Mouse (Mus musculus) CH12.LX (cell line): ENCODE results near the gene Mllt11. TPM values are rescaled to one million over a fixed set of nuclear protein-coding genes. Genes with fewer than 3 reads are reported as not detected.

Experiments used
- DNase-seq: peaks from one replicate; pipeline ENCODE4 v3.0.0-alpha.2; 2013; ENCODE audit errors: extremely low read depth
- H3K27ac ChIP-seq: 2 replicates; pipeline ENCODE4 v1.5.1; 2012; ENCODE audit warnings: low read depth, mild to moderate bottlenecking, control low read depth, moderate library complexity; ENCODE audit not compliant: insufficient read depth
- H3K27me3 ChIP-seq: replicated peaks from 2 replicates; pipeline ENCODE3; 2012; ENCODE audit warnings: inconsistent platforms
- H3K36me3 ChIP-seq, 2 experiments: replicated peaks in 1 of 2; 2 replicates each; pipeline versions ENCODE3 to v1.6.1; 2012; ENCODE audit warnings: inconsistent platforms in 1 of 2, low read length in 1 of 2, mild to moderate bottlenecking in 1 of 2, mixed read lengths in 1 of 2, moderate library complexity in 1 of 2; ENCODE audit not compliant: control insufficient read depth in 1 of 2, insufficient read depth in 1 of 2
- H3K4me1 ChIP-seq, 2 experiments: 2 replicates each; pipeline ENCODE4 v1.6.1; 2012; ENCODE audit warnings: inconsistent platforms in 1 of 2, moderate library complexity in 1 of 2; ENCODE audit not compliant: insufficient read depth in 2 of 2, control insufficient read depth in 1 of 2
- H3K4me2 ChIP-seq: 2 replicates; pipeline ENCODE4 v1.6.1; 2012; ENCODE audit warnings: low read depth, mild to moderate bottlenecking, control low read depth; ENCODE audit not compliant: poor library complexity, insufficient read depth, severe bottlenecking
- H3K4me3 ChIP-seq, 3 experiments: fragments of 150-350 bp in 1 of 3; sonication (generic) in 1 of 3; replicated peaks in 1 of 3; 2 replicates each; pipeline versions ENCODE3 to v1.5.1; 2011 to 2012; ENCODE audit warnings: low read depth in 2 of 3, low read length in 2 of 3, mild to moderate bottlenecking in 2 of 3, moderate library complexity in 2 of 3, control low read depth in 1 of 3, improper control_type of control experiment in 1 of 3, inconsistent platforms in 1 of 3, mixed read lengths in 1 of 3; ENCODE audit not compliant: poor library complexity in 1 of 3
- H3K79me2 ChIP-seq: replicated peaks from 2 replicates; pipeline ENCODE4 v1.6.1; 2012; ENCODE audit warnings: mild to moderate bottlenecking, moderate library complexity; ENCODE audit not compliant: control insufficient read depth, poor library complexity, insufficient read depth, severe bottlenecking; ENCODE audit errors: extremely low read depth
- H3K9ac ChIP-seq: 2 replicates; pipeline ENCODE4 v1.6.1; 2012; ENCODE audit warnings: low read depth, mild to moderate bottlenecking, control low read depth, moderate library complexity; ENCODE audit not compliant: insufficient read depth
- H3K9me3 ChIP-seq: replicated peaks from 2 replicates; pipeline ENCODE3; 2012; ENCODE audit warnings: low read length, inconsistent platforms, mixed read lengths
- CHD1 ChIP-seq: IDR thresholded peaks from 2 replicates; pipeline ENCODE4 v1.6.1; 2012; ENCODE audit warnings: low read depth, low read length, improper control_type of control experiment, inconsistent platforms
- ETS1 ChIP-seq: conservative IDR thresholded peaks from 2 replicates; pipeline ENCODE4 v1.6.1; 2012; ENCODE audit warnings: low read depth, mild to moderate bottlenecking, inconsistent platforms, low read length, improper control_type of control experiment, moderate library complexity
- HCFC1 ChIP-seq: IDR thresholded peaks from 2 replicates; pipeline ENCODE4 v1.6.1; 2012; ENCODE audit warnings: low read depth, mild to moderate bottlenecking, inconsistent platforms, low read length, improper control_type of control experiment
- IRF4 ChIP-seq: IDR thresholded peaks from 2 replicates; pipeline ENCODE4 v1.6.1; 2014; ENCODE audit warnings: low read depth, mild to moderate bottlenecking, inconsistent platforms, low read length, improper control_type of control experiment
- JUN ChIP-seq: IDR thresholded peaks from 2 replicates; pipeline ENCODE4 v1.6.1; 2011; ENCODE audit warnings: low read depth, mild to moderate bottlenecking, low read length, improper control_type of control experiment, moderate library complexity; ENCODE audit not compliant: insufficient read depth
- JUND ChIP-seq: conservative IDR thresholded peaks from 2 replicates; pipeline ENCODE4 v1.6.1; 2011; ENCODE audit warnings: low read depth, low read length, improper control_type of control experiment
- MAFK ChIP-seq: IDR thresholded peaks from 2 replicates; pipeline ENCODE4 v1.6.1; 2011; ENCODE audit warnings: low read length, improper control_type of control experiment; ENCODE audit not compliant: insufficient replicate concordance
- MAX ChIP-seq: IDR thresholded peaks from 2 replicates; pipeline ENCODE4 v1.6.1; 2011; ENCODE audit warnings: low read length, improper control_type of control experiment
- MAZ ChIP-seq: IDR thresholded peaks from 2 replicates; pipeline ENCODE4 v1.6.1; 2012; ENCODE audit warnings: low read depth, mild to moderate bottlenecking, inconsistent platforms, low read length, improper control_type of control experiment, moderate library complexity
- MEF2A ChIP-seq: IDR thresholded peaks from 2 replicates; pipeline ENCODE4 v1.6.1; 2014; ENCODE audit warnings: low read depth, mild to moderate bottlenecking, inconsistent platforms, low read length, improper control_type of control experiment, borderline replicate concordance
- MXI1 ChIP-seq: IDR thresholded peaks from 2 replicates; pipeline ENCODE4 v1.6.1; 2011; ENCODE audit warnings: mild to moderate bottlenecking, low read depth, low read length, improper control_type of control experiment
- NELFE ChIP-seq: IDR thresholded peaks from 2 replicates; pipeline ENCODE4 v1.6.1; 2011; ENCODE audit warnings: low read depth, low read length, improper control_type of control experiment
- NRF1 ChIP-seq: IDR thresholded peaks from 2 replicates; pipeline ENCODE4 v1.6.1; 2014; ENCODE audit warnings: low read depth, mild to moderate bottlenecking, inconsistent platforms, low read length, improper control_type of control experiment, moderate library complexity
- PAX5 ChIP-seq: IDR thresholded peaks from 2 replicates; pipeline ENCODE4 v1.6.1; 2012; ENCODE audit warnings: low read length, inconsistent platforms, mixed read lengths
- RCOR1 ChIP-seq: conservative IDR thresholded peaks from 2 replicates; pipeline ENCODE4 v1.6.1; 2012; ENCODE audit warnings: low read depth, mild to moderate bottlenecking, inconsistent platforms, low read length, improper control_type of control experiment
- SIN3A ChIP-seq: IDR thresholded peaks from 2 replicates; pipeline ENCODE4 v1.6.1; 2012; ENCODE audit warnings: low read length, improper control_type of control experiment, inconsistent platforms
- SMC3 ChIP-seq: IDR thresholded peaks from 2 replicates; pipeline ENCODE4 v1.6.1; 2011; ENCODE audit warnings: low read depth, low read length, improper control_type of control experiment
- TBP ChIP-seq: conservative IDR thresholded peaks from 2 replicates; pipeline ENCODE4 v1.6.1; 2011; ENCODE audit warnings: low read depth, low read length, improper control_type of control experiment
- USF1 ChIP-seq: IDR thresholded peaks from 2 replicates; pipeline ENCODE4 v1.6.1; 2014; ENCODE audit warnings: low read depth, mild to moderate bottlenecking, inconsistent platforms, low read length, improper control_type of control experiment
- ZMIZ1 ChIP-seq: IDR thresholded peaks from 2 replicates; pipeline ENCODE4 v1.6.1; 2012; ENCODE audit warnings: low read depth, mild to moderate bottlenecking, inconsistent platforms, low read length, improper control_type of control experiment
- ZNF384 ChIP-seq: IDR thresholded peaks from 2 replicates; pipeline ENCODE4 v1.6.1; 2012; ENCODE audit warnings: low read depth, low read length, improper control_type of control experiment, inconsistent platforms
- dilution Hi-C: fragments of 300-500 bp; cut with MboI; formaldehyde crosslinking; loops from 2 replicates; pipeline ENCODE4 v1.14.3; 2020; ENCODE audit warnings: low sequenced_read_pairs; ENCODE audit not compliant: extremely low pct_unique_long_range_greater_than_20kb, extremely low pct_ligation_motif_present
- in situ Hi-C: fragments of 300-500 bp; cut with MboI; formaldehyde crosslinking; loops from 3 replicates; pipeline ENCODE4 v1.14.3; 2019; ENCODE audit warnings: low sequenced_read_pairs, low pct_ligation_motif_present, low pct_unique_long_range_greater_than_20kb, mixed read lengths
- polyA plus RNA-seq: library from polyadenylated mRNA; unstranded; fragments of >175 nt; gene quantifications from 2 replicates; pipeline ENCODE4 v1.2.1, GENCODE M21; 2012; ENCODE audit warnings: low read depth; ENCODE audit not compliant: insufficient read length
- total RNA-seq, 2 experiments: library from RNA; depleted of rRNA; stranded (reverse); fragments of 300-350 nt in 1 of 2; fragments of >200 nt in 1 of 2; gene quantifications; 2 replicates each; pipeline ENCODE4 v1.2.3; 2012 to 2014

Mllt11 gene
- total and polyA plus RNA-seq, 3 experiments, result 10.0 to 23.9 (median 10.0) TPM

- in situ Hi-C loops, result no loop called here
- H3K4me2 ChIP-seq, result no peak overlapping the region
- H3K36me3 ChIP-seq, result peaks cover 0 to 20% of the 10 kb centered on the region in 2 experiments
- DNase-seq, result no peak
- H3K79me2 ChIP-seq, result no peaks in the 10 kb centered on the region
- no peak overlapping the region for H3K9ac ChIP-seq
- no peak overlapping the region for H3K4me3 ChIP-seq
- no peaks in the 10 kb centered on the region for H3K27me3 ChIP-seq
- no peak for TF ChIP-seq MAZ
- TF ChIP-seq IRF4, result no peak
- no peak for TF ChIP-seq JUND
- TF ChIP-seq MXI1, result no peak
- TF ChIP-seq, all 38 proteins: peak for 0
- dilution Hi-C loops, result no loop called here
- no peaks in the 10 kb centered on the region for H3K9me3 ChIP-seq
- H3K4me1 ChIP-seq, result peaks cover 0 to 24% of the 10 kb centered on the region in 2 experiments; a peak in 2 of 4 replicates
- H3K27ac ChIP-seq, result no peak overlapping the region
Observed at GRCm38 (mm10) chr3:95274453-95274852, 42.5 kb upstream of the Mllt11 start.

- Histone ChIP-seq H3K36me3 (peaks cover 0 to 29% of the 10 kb centered on the region in 2 experiments), H3K9me3 (no peaks in the 10 kb centered on the region), H3K4me1 (peaks cover 0 to 24% of the 10 kb centered on the region in 2 experiments; a peak in 2 of 4 replicates), H3K79me2 (no peaks in the 10 kb centered on the region), H3K27me3 (no peaks in the 10 kb centered on the region), H3K9ac (no peak overlapping the region), H3K4me3 (no peak overlapping the region), H3K27ac (no peak overlapping the region), H3K4me2 (no peak overlapping the region)
- DNase-seq, result no peak
- dilution Hi-C loops, result no loop called here
- TF ChIP-seq MAFK (no peak), HCFC1 (no peak), SMC3 (no peak), IRF4 (no peak), RCOR1 (no peak), CHD1 (no peak), USF1 (no peak), NRF1 (no peak), PAX5 (no peak), TBP (no peak)
- TF ChIP-seq, all 38 proteins: peak for 0
- in situ Hi-C loops, result no loop called here
Observed at GRCm38 (mm10) chr3:95273471-95273870, 41.5 kb upstream of the Mllt11 start.

- TF ChIP-seq RCOR1 (no peak), NELFE (no peak), ETS1 (no peak), ZMIZ1 (no peak), MEF2A (no peak), JUN (no peak), MAX (no peak), SIN3A (no peak), ZNF384 (no peak)
- no peak overlapping the region for H3K9ac ChIP-seq
- no peak overlapping the region for H3K4me2 ChIP-seq
- peaks cover 2% of the 10 kb centered on the region for H3K9me3 ChIP-seq
- dilution Hi-C loops (no loop called here), in situ Hi-C loops (no loop called here)
- no peak overlapping the region for H3K27ac ChIP-seq
- peaks cover 8 to 49% of the 10 kb centered on the region in 2 experiments for H3K36me3 ChIP-seq
- no peak overlapping the region for H3K4me3 ChIP-seq
- DNase-seq, result no peak
- no peaks in the 10 kb centered on the region for H3K79me2 ChIP-seq
- no peaks in the 10 kb centered on the region for H3K27me3 ChIP-seq
- peaks cover 0 to 8% of the 10 kb centered on the region in 2 experiments; a peak in 2 of 4 replicates for H3K4me1 ChIP-seq
Observed at GRCm38 (mm10) chr3:95270766-95271364, 38.9 kb upstream of the Mllt11 start.
